Mouse (Mus musculus): ENCODE measurements around the gene Csf1. TPM values are rescaled to one million over a fixed set of nuclear protein-coding genes. Genes with fewer than 3 reads are reported as not detected.

Csf1 gene
- polyA plus RNA-seq, 1 experiment, result 0.02 TPM

- Histone ChIP-seq H3K36me3 (ENCODE audit: control insufficient read depth) (no peaks in the 10 kb centered on the region), H3K27me3 (ENCODE audit: control insufficient read depth) (0 out of 2 replicates have a peak, but pooled peaks cover 2% of the 10 kb centered on the region)
Measured at GRCm38 (mm10) chr3:107768104-107768989, 8.1 kb upstream of the Csf1 start.

DNA sequence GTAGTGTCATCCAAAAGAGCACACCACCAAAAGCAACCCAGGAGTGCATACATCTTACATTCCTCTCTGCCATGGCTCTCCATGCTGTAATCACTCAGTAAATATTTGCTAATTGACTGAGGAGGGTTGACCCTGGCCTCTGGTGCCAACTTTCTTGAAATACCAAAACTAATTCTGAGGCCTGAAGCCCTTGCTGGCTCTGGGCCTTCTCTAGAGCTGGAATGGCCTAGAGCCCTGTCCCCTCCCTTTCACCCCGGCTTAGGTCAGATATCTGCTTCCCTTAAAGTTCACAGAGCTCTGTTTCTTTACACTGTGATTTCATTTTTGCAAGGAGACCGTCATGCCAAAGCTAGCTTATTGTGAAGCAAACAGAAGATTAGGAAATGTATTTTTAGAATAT lies 6.5 kb upstream of the Csf1 start:
- TF ChIP-seq TAL1 (IDR thresholded peaks at IDR 0.05; ENCODE audit: low read length) (no peak), GATA1 (IDR thresholded peaks at IDR 0.05; ENCODE audit: low read length) (no peak)
- H3K4me3 ChIP-seq (replicated peaks), result no peak overlapping the region
- H3K36me3 ChIP-seq (ENCODE audit: control insufficient read depth), result no peaks in the 10 kb centered on the region
- no peaks in the 10 kb centered on the region for H3K9me3 ChIP-seq (ENCODE audit: control insufficient read depth, low read length)
- H3K4me1 ChIP-seq (ENCODE audit: control insufficient read depth), result no peaks in the 10 kb centered on the region
- H3K27me3 ChIP-seq (ENCODE audit: control insufficient read depth), result peaks cover 6% of the 10 kb centered on the region

More at GRCm38 (mm10) chr3:107768104-107768989, 8.1 kb upstream of the Csf1 start:
- H3K4me3 ChIP-seq (replicated peaks), result no peak overlapping the region
- TF ChIP-seq TAL1 (IDR thresholded peaks at IDR 0.05; ENCODE audit: low read length) (no peak), GATA1 (IDR thresholded peaks at IDR 0.05; ENCODE audit: low read length) (no peak)
- H3K4me1 ChIP-seq (ENCODE audit: control insufficient read depth), result no peaks in the 10 kb centered on the region
- H3K9me3 ChIP-seq (ENCODE audit: control insufficient read depth, low read length), result no peaks in the 10 kb centered on the region

DNA sequence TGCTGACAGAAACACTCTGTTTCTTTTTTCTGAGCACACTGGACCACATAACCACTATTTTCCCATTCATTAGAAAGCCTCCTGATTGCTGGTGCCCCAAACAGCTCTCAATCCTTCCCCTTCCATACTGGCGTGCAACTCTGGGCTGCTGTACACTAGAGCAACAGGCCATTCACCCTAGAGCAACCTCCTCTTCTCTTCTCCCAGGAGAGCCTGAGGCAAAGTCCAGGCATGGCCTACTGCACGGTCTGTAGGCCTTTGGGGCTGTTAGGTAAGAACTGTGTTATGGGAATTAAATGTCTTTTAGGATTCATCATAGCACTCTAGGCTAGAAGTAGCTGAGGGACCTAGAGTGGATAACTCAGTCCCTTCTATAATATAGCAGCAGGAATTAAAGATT lies 5.7 kb upstream of the Csf1 start:
- Histone ChIP-seq H3K9me3 (ENCODE audit: control insufficient read depth, low read length) (no peaks in the 10 kb centered on the region), H3K27me3 (ENCODE audit: control insufficient read depth) (peaks cover 11% of the 10 kb centered on the region), H3K36me3 (ENCODE audit: control insufficient read depth) (no peaks in the 10 kb centered on the region), H3K4me1 (ENCODE audit: control insufficient read depth) (no peaks in the 10 kb centered on the region), H3K4me3 (replicated peaks) (no peak overlapping the region)
- TF ChIP-seq GATA1 (IDR thresholded peaks at IDR 0.05; ENCODE audit: low read length), result no peak
- TF ChIP-seq TAL1 (IDR thresholded peaks at IDR 0.05; ENCODE audit: low read length), result no peak

DNA sequence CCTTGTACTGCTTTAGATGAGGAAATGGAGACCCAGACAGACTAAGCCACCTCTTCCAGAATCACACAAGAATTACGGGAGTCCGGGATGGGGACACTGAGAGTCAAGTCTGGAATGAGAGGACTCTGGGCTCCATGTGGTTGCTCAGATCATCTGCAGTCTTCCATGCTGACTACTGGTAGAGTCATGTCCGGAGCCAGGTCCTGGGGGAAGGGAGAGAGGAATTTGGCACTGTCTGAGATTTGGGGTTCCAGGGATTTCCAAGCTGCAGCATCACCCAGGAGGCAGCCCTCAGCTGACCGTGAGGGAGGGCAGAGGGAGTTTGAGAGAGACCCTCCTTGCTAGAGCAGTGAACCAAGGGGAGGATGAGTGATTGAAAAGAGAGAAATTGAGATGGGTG lies 3.3 kb upstream of the Csf1 start:
- no peak overlapping the region for H3K4me3 ChIP-seq (replicated peaks)
- TF ChIP-seq TAL1 (IDR thresholded peaks at IDR 0.05; ENCODE audit: low read length) (no peak), GATA1 (IDR thresholded peaks at IDR 0.05; ENCODE audit: low read length) (no peak)
- peaks cover 3% of the 10 kb centered on the region; the same call in 1 of the 2 replicates for H3K4me1 ChIP-seq (ENCODE audit: control insufficient read depth)
- H3K36me3 ChIP-seq (ENCODE audit: control insufficient read depth), result no peaks in the 10 kb centered on the region
- H3K27me3 ChIP-seq (ENCODE audit: control insufficient read depth), result peaks cover 35% of the 10 kb centered on the region
- H3K9me3 ChIP-seq (ENCODE audit: control insufficient read depth, low read length), result no peaks in the 10 kb centered on the region

- no peak overlapping the region for H3K4me3 ChIP-seq (replicated peaks)
- no peaks in the 10 kb centered on the region for H3K9me3 ChIP-seq (ENCODE audit: control insufficient read depth, low read length)
- peaks cover 46% of the 10 kb centered on the region for H3K27me3 ChIP-seq (ENCODE audit: control insufficient read depth)
- peaks cover 3% of the 10 kb centered on the region; the same call in 1 of the 2 replicates for H3K4me1 ChIP-seq (ENCODE audit: control insufficient read depth)
- TF ChIP-seq GATA1 (IDR thresholded peaks at IDR 0.05; ENCODE audit: low read length), result no peak
- no peak for TF ChIP-seq TAL1 (IDR thresholded peaks at IDR 0.05; ENCODE audit: low read length)
- H3K36me3 ChIP-seq (ENCODE audit: control insufficient read depth), result no peaks in the 10 kb centered on the region
Measured at GRCm38 (mm10) chr3:107761446-107761845, 1.2 kb upstream of the Csf1 start.

GRCm38 (mm10) chr3:107760771-107761170 lies 502 bp upstream of the Csf1 start:
- Histone ChIP-seq H3K36me3 (ENCODE audit: control insufficient read depth) (no peaks in the 10 kb centered on the region), H3K4me3 (replicated peaks) (no peak overlapping the region), H3K9me3 (ENCODE audit: control insufficient read depth, low read length) (no peaks in the 10 kb centered on the region), H3K27me3 (ENCODE audit: control insufficient read depth) (peaks cover 46% of the 10 kb centered on the region), H3K4me1 (ENCODE audit: control insufficient read depth) (peaks cover 3% of the 10 kb centered on the region; the same call in 1 of the 2 replicates)
- no peak for TF ChIP-seq GATA1 (IDR thresholded peaks at IDR 0.05; ENCODE audit: low read length)
- no peak for TF ChIP-seq TAL1 (IDR thresholded peaks at IDR 0.05; ENCODE audit: low read length)

- Histone ChIP-seq H3K4me3 (replicated peaks) (no peak overlapping the region), H3K36me3 (ENCODE audit: control insufficient read depth) (no peaks in the 10 kb centered on the region; the same call in 1 of the 2 replicates), H3K4me1 (ENCODE audit: control insufficient read depth) (peaks cover 3% of the 10 kb centered on the region; the same call in 1 of the 2 replicates), H3K9me3 (ENCODE audit: control insufficient read depth, low read length) (no peaks in the 10 kb centered on the region), H3K27me3 (ENCODE audit: control insufficient read depth) (peaks cover 46% of the 10 kb centered on the region)
- TF ChIP-seq TAL1 (IDR thresholded peaks at IDR 0.05; ENCODE audit: low read length), result no peak
- TF ChIP-seq GATA1 (IDR thresholded peaks at IDR 0.05; ENCODE audit: low read length), result no peak
Measured at GRCm38 (mm10) chr3:107758638-107759037, 1.6 kb downstream of the Csf1 start.

DNA sequence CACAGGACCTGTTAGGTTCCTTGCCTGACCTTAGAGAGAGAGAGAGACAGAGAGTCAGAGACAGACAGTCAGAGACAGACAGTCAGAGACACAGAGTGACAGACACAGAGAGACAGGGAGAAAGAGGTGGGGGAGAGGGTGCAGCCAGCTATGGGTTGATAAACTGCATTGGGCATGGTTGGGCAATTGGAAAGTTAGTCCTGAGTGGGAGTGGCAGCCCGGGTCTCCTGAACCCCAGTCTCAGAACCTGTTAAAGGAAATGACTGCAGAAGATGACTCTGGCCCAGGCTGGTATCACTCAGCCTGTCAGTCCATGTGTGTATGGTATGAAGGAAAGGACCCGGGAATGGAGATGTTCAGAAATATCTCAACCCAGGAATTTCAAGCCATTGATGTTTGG lies 2.1 kb downstream of the Csf1 start:
- Histone ChIP-seq H3K36me3 (ENCODE audit: control insufficient read depth) (no peaks in the 10 kb centered on the region; the same call in 1 of the 2 replicates), H3K4me1 (ENCODE audit: control insufficient read depth) (peaks cover 3% of the 10 kb centered on the region; the same call in 1 of the 2 replicates), H3K9me3 (ENCODE audit: control insufficient read depth, low read length) (no peaks in the 10 kb centered on the region), H3K27me3 (ENCODE audit: control insufficient read depth) (peaks cover 46% of the 10 kb centered on the region), H3K4me3 (replicated peaks) (no peak overlapping the region)
- TF ChIP-seq GATA1 (IDR thresholded peaks at IDR 0.05; ENCODE audit: low read length) (no peak), TAL1 (IDR thresholded peaks at IDR 0.05; ENCODE audit: low read length) (no peak)

DNA sequence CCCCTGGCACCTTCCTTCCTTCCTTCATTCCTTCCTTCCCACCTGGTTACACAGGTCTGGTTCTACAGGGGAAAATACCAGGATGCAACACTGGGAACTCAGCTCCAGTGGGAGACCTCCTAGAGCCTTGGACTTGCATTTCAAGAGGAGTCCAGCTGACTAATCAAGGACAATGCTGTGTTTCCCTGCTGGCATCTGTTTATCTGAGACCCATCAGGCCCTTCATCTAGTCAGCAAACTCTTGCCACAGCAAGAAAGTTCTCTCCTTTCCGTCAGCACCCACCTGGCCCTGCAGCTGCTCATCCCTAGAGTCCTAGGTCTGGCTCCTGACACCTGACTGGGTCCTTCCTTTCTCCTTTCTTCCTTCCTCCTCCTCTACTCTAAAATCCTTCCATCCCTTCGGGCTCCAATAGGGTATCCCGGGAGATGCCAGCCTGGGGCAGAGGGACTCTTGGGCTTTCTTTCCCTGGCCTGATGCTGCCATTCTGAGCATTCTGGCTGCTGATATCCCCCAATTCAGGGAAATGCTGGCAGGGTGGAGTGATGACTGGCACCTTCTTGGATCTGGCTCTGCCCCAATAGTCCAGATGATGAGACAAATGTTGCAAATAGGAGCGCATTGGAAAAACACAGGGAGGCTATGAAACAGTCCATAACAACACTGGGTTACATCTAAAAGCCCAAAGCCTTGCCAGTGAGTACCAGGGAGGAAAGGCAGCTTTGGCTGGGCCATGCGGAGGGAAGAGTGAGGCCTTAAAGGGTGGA lies 2.7 kb downstream of the Csf1 start:
- H3K36me3 ChIP-seq (ENCODE audit: control insufficient read depth), result no peaks in the 10 kb centered on the region; the same call in 1 of the 2 replicates
- H3K9me3 ChIP-seq (ENCODE audit: control insufficient read depth, low read length), result no peaks in the 10 kb centered on the region
- TF ChIP-seq GATA1 (IDR thresholded peaks at IDR 0.05; ENCODE audit: low read length) (no peak), TAL1 (IDR thresholded peaks at IDR 0.05; ENCODE audit: low read length) (no peak)
- H3K4me1 ChIP-seq (ENCODE audit: control insufficient read depth), result peaks cover 3% of the 10 kb centered on the region; the same call in 1 of the 2 replicates
- H3K4me3 ChIP-seq (replicated peaks), result no peak overlapping the region
- H3K27me3 ChIP-seq (ENCODE audit: control insufficient read depth), result peaks cover 46% of the 10 kb centered on the region

All from erythroblast, embryonic 14.5 days (primary cell).